Mouse (Mus musculus) forebrain, embryonic 10.5 days (tissue): Measurements from ENCODE around the gene Mmp9. TPM values are rescaled to one million over a fixed set of nuclear protein-coding genes. Genes with fewer than 3 reads are reported as not detected.

Source experiments
- polyA plus RNA-seq: library from polyadenylated mRNA; unstranded; fragments of >200 nt; fragmentation: Nextera tagmentation; extraction: Ambion mirVana; gene quantifications from 2 replicates; pipeline ENCODE4 v1.2.1, GENCODE M21; 2016

The Mmp9 gene
- polyA plus RNA-seq, 1 experiment from 2014 or later, result 0.45 TPM

Other genes starting within 250 kb of the Mmp9 start
- gene Spint4, start 242.3 kb upstream of the Mmp9 start, polyA plus RNA-seq, result not detected in 2 replicates
- gene Spint5, start 225.5 kb upstream of the Mmp9 start, polyA plus RNA-seq, result not detected in 2 replicates
- 0.61 and 1.0 TPM in 2 replicates for gene Wfdc3, start 194.8 kb upstream of the Mmp9 start, polyA plus RNA-seq
- 80.6 and 81.1 TPM in 2 replicates for gene Dnttip1, start 194.8 kb upstream of the Mmp9 start, polyA plus RNA-seq
- gene Ube2c, start 170.9 kb upstream of the Mmp9 start, polyA plus RNA-seq, result 638 and 648 TPM in 2 replicates
- gene Tnnc2, start 160.8 kb upstream of the Mmp9 start, polyA plus RNA-seq, result not detected in 2 replicates
- gene Snx21, start 155.0 kb upstream of the Mmp9 start, polyA plus RNA-seq, result 10.4 and 11.0 TPM in 2 replicates
- 15.3 and 16.3 TPM in 2 replicates for gene Acot8, start 135.9 kb upstream of the Mmp9 start, polyA plus RNA-seq
- gene Zswim3, start 135.7 kb upstream of the Mmp9 start, polyA plus RNA-seq, result 8.6 and 9.2 TPM in 2 replicates
- 25.5 and 25.9 TPM in 2 replicates for gene Zswim1, start 118.1 kb upstream of the Mmp9 start, polyA plus RNA-seq
- 0.19 TPM in 1 of 2 replicates, not detected in the other for gene Spata25, start 112.2 kb upstream of the Mmp9 start, polyA plus RNA-seq
- 77.8 and 80.4 TPM in 2 replicates for gene Ctsa, start 107.9 kb upstream of the Mmp9 start, polyA plus RNA-seq
- gene Neurl2, start 107.3 kb upstream of the Mmp9 start, polyA plus RNA-seq, result 3.9 and 4.5 TPM in 2 replicates
- 36.6 and 40.0 TPM in 2 replicates for gene Pltp, start 83.1 kb upstream of the Mmp9 start, polyA plus RNA-seq
- 78.3 and 84.6 TPM in 2 replicates for gene Pcif1, start 61.5 kb upstream of the Mmp9 start, polyA plus RNA-seq
- 16.0 and 16.6 TPM in 2 replicates for gene Zfp335, start 29.0 kb upstream of the Mmp9 start, polyA plus RNA-seq
- gene Slc12a5, start 20.0 kb downstream of the Mmp9 start, polyA plus RNA-seq, result 0.92 and 0.93 TPM in 2 replicates
- 101 and 103 TPM in 2 replicates for gene Ncoa5, start 94.1 kb downstream of the Mmp9 start, polyA plus RNA-seq
- 4.4 and 5.6 TPM in 2 replicates for gene Cd40, start 114.8 kb downstream of the Mmp9 start, polyA plus RNA-seq
- gene 1700025C18Rik, start 150.0 kb downstream of the Mmp9 start, polyA plus RNA-seq, result not detected in 2 replicates